Mouse (Mus musculus): Measurements from ENCODE around the gene Nprl2.

- TF ChIP-seq CTCF (IDR thresholded peaks at IDR 0.05; ENCODE audit: borderline replicate concordance, control insufficient read depth, extremely low read depth, insufficient read depth, low read length, poor library complexity) (no peak), POLR2A (IDR thresholded peaks at IDR 0.05; ENCODE audit: control insufficient read depth, extremely low read depth, insufficient read depth, low read length, poor library complexity) (no peak)
Measured at GRCm38 (mm10) chr9:107578587-107578986, 36.6 kb downstream of the Nprl2 start, which contains the start of gene Naa80.
